Mouse (Mus musculus) kidney, embryonic 16.5 days (tissue): Measurements from ENCODE around the gene Apob. TPM values are rescaled to one million over a fixed set of nuclear protein-coding genes. Genes with fewer than 3 reads are reported as not detected.

ENCODE experiments used
- ATAC-seq: fragments of 200-750 bp; cut with Nextera tagmentation; 2 replicates; pipeline ENCODE4 v1.8.0; 2017; ENCODE audit warnings: moderate TSS enrichment; ENCODE audit not compliant: low FRiP score, low TSS enrichment
- H3K27ac ChIP-seq: fragments of 300-500 bp; sonication (generic); 2 replicates; pipeline ENCODE4 v1.5.1; 2014; ENCODE audit warnings: low read length
- H3K27me3 ChIP-seq: fragments of 300-500 bp; sonication (generic); 2 replicates; pipeline ENCODE4 v1.6.1; 2014; ENCODE audit warnings: low read length, control low read depth, mixed read lengths; ENCODE audit not compliant: insufficient read depth
- H3K36me3 ChIP-seq: fragments of 300-500 bp; sonication (generic); 2 replicates; pipeline ENCODE4 v1.6.1; 2014; ENCODE audit warnings: low read length, control low read depth, mixed read lengths; ENCODE audit not compliant: insufficient read depth
- H3K4me1 ChIP-seq: fragments of 300-500 bp; sonication (generic); 2 replicates; pipeline ENCODE4 v1.6.1; 2014; ENCODE audit warnings: low read length, control low read depth, mixed read lengths; ENCODE audit not compliant: insufficient read depth
- H3K4me2 ChIP-seq: fragments of 300-500 bp; sonication (generic); replicated peaks from 2 replicates; pipeline ENCODE4 v1.6.1; 2014; ENCODE audit warnings: low read depth, low read length
- H3K4me3 ChIP-seq: fragments of 300-500 bp; sonication (generic); 2 replicates; pipeline ENCODE4 v1.5.1; 2014; ENCODE audit warnings: mild to moderate bottlenecking, low read length
- H3K9ac ChIP-seq: fragments of 300-500 bp; sonication (generic); replicated peaks from 2 replicates; pipeline ENCODE4 v1.6.1; 2014; ENCODE audit warnings: low read length
- H3K9me3 ChIP-seq: fragments of 300-500 bp; sonication (generic); 2 replicates; pipeline ENCODE4 v1.6.1; 2016; ENCODE audit warnings: low read length, control low read depth
- WGBS: fragments of 180-500 bp; shearing (Covaris S2); extraction: QIAGEN DNeasy Blood & Tissue Kit; methylation state at CpG from one replicate; pipeline ENCODE4 v1.1.7; 2014; 5-methylcytosine and 5-hydroxymethylcytosine counted together
- polyA plus RNA-seq: library from polyadenylated mRNA; unstranded; fragments of >200 nt; fragmentation: Nextera tagmentation; extraction: Ambion mirVana; gene quantifications from 2 replicates; pipeline ENCODE4 v1.2.1, GENCODE M21; 2015

Apob gene
- polyA plus RNA-seq: 0.36 and 0.42 TPM in 2 replicates

DNA sequence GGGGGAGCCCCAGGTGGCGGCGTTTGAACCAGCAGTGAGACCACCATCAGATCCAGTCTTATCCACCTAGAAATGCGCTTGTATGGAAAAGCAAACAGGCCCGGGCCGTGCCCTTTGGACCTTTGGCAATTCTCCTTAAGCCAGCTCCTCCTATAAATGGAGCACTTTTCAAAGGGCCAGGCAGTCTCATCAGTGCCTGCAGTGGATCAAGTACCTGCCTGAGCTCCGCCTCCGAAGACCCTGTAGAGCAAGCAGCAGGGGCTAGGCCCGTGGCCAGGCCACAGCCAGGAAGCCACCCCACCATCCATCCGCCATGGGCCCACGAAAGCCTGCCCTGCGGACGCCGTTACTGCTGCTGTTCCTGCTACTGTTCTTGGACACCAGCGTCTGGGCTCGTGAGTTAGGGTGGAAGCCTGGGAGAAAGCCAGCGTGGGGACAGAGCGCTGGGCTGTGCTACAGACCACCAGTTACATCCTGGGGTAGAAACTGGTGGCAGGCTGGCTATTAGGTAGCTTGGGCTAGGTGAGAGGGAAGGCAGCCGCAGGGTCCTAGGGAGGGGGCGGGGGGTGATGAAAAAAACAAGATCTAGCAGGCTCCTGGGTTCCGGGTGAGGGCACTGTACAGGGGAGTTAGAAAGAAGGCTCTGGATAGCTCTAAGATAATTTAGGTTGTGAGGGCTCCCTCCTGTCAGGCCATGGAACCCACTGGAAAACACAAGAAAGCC lies at the start of gene Apob:
Apob (plus strand) TSS at position 183 of the 724 bp plus-strand sequence.
- Histone ChIP-seq H3K4me1 (no peaks in the 10 kb centered on the region), H3K4me2 (no peak within 1 kb of the TSS), H3K4me3 (no peak within 1 kb of the TSS), H3K27me3 (no peaks in the 10 kb centered on the region), H3K27ac (no peak within 1 kb of the TSS), H3K9me3 (no peaks in the 10 kb centered on the region), H3K9ac (no peak within 1 kb of the TSS), H3K36me3 (no peaks in the 10 kb centered on the region)
- 86% methylated on average over 20 of the region's 20 CpGs for WGBS
- peak; percentile 54 for ATAC-seq

DNA sequence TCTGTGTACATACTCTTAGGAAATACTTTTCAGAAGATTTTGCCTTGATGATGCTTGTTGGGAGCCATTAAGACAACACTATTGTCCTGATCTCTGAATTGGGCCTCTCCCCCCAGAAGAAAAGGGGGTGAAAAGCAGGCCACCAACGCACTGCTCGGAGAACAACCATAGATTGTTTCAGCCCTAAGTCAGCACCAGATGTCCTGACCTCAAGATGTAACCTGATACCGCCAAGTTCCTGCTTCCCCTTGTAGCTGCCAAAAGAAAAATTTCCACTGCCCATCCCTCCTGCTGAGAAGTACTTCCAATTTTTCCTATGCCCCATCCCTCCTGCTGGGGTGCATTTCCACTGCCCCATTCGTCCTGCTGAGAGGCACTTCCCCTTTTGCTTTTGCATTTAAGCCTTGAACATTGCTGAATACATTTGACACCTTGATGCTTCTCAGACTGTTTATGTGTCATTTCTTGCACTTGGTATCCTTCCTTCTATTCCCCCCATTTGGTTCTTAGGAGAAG lies 45.0 kb upstream of the Apob start:
- Histone ChIP-seq H3K27me3 (no peaks in the 10 kb centered on the region), H3K9me3 (0 out of 2 replicates have a peak, but pooled peaks cover 2% of the 10 kb centered on the region), H3K36me3 (no peaks in the 10 kb centered on the region), H3K4me1 (no peaks in the 10 kb centered on the region), H3K4me2 (no peak overlapping the region), H3K27ac (no peak overlapping the region), H3K9ac (no peak overlapping the region), H3K4me3 (no peak overlapping the region)
- 56% methylated on average over 4 of the region's 4 CpGs for WGBS
- ATAC-seq: no peak

DNA sequence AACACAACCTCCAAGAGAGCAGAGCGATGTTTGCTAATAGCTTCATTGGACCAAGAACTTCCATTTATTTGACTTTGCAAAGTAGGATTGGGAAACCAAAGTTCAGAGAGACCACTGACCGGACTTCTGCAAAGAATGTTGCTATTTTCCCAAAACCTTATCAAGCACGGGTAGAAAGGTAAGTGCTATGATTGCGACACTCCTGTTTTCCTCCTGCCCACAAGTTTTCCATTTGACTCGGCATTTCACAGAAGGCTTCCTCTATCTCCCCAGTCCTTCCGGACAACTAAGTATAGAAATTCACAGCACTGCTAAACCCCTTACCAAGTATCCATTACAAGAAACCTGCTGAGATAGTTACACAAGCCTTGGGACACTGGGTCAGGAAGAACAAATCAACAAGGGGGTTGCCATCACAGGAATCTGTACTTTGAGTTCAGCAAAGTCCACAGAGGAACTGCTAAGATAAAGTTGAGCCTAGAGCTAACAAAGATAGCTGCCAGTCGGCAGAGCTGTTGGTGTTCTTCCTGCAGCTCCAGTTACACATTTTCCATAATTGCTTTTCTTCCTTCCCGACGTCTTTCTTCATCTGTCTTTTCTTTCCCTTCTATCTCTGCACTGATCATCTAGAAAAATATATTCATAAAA lies 27.2 kb upstream of the Apob start:
- Histone ChIP-seq H3K4me2 (no peak overlapping the region), H3K9ac (no peak overlapping the region), H3K27ac (no peak overlapping the region), H3K9me3 (no peaks in the 10 kb centered on the region), H3K27me3 (no peaks in the 10 kb centered on the region), H3K4me1 (no peaks in the 10 kb centered on the region), H3K36me3 (no peaks in the 10 kb centered on the region), H3K4me3 (no peak overlapping the region)
- ATAC-seq: no peak
- 86% methylated on average over 9 of the region's 9 CpGs for WGBS

DNA sequence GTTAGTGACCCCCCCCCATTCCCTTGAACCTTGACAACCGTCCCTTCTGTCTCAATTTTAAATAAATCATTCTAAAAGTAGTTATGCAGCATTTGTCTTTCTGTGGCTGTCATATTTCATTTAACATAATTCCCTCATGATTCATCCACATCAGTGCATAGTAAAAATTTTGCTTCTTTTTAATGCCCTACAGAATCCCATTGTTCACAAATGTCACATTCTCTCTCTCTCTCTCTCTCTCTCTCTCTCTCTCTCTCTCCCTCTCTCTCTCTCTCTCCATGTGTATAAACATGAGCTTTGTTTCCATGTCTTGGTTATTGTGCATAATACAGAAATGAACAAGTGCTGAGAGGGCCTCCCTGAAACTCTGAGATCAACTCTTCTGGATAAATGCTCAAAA lies 18.6 kb upstream of the Apob start:
- no peaks in the 10 kb centered on the region for H3K27me3 ChIP-seq
- 65% methylated on average over 1 of the region's 1 CpGs for WGBS
- ATAC-seq: no peak
- H3K36me3 ChIP-seq: no peaks in the 10 kb centered on the region
- H3K4me1 ChIP-seq: peaks cover 7% of the 10 kb centered on the region; the same call in 1 of the 2 replicates
- no peak overlapping the region for H3K9ac ChIP-seq
- H3K27ac ChIP-seq: no peak overlapping the region
- H3K9me3 ChIP-seq: no peaks in the 10 kb centered on the region
- H3K4me2 ChIP-seq: no peak overlapping the region
- no peak overlapping the region for H3K4me3 ChIP-seq

DNA sequence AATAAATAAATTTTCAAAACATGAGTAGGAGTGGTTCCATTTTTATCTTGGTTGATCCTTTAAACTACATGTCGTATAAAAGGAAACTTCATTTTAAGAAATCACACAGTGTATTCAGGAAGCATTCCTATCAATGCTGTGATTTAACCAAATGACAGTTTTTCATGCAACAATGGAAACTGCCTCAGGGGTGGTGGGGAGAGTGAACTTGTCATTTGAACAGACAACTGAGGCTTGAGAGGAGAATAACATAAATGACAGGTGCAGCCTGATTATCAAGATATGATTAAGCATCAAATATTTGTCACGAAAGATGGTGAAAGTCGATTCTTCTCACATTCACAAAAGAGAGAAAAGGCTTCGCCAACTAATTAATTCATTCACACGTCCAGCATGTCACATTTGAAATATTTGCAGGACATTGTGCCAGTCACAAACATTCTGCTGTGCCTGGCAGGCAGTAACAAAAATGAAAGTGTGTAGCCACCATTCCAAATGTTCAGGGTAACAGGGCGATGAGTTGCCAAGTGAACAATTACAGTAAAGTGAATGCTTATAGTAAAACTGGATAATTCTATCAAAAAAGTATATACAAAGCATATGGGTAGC lies 18.0 kb upstream of the Apob start:
- Histone ChIP-seq H3K27ac (no peak overlapping the region), H3K27me3 (no peaks in the 10 kb centered on the region), H3K9me3 (no peaks in the 10 kb centered on the region), H3K9ac (no peak overlapping the region), H3K36me3 (no peaks in the 10 kb centered on the region), H3K4me3 (no peak overlapping the region), H3K4me2 (no peak overlapping the region), H3K4me1 (peaks cover 7% of the 10 kb centered on the region; the same call in 1 of the 2 replicates)
- no peak for ATAC-seq
- WGBS: 87% methylated on average over 6 of the region's 6 CpGs

DNA sequence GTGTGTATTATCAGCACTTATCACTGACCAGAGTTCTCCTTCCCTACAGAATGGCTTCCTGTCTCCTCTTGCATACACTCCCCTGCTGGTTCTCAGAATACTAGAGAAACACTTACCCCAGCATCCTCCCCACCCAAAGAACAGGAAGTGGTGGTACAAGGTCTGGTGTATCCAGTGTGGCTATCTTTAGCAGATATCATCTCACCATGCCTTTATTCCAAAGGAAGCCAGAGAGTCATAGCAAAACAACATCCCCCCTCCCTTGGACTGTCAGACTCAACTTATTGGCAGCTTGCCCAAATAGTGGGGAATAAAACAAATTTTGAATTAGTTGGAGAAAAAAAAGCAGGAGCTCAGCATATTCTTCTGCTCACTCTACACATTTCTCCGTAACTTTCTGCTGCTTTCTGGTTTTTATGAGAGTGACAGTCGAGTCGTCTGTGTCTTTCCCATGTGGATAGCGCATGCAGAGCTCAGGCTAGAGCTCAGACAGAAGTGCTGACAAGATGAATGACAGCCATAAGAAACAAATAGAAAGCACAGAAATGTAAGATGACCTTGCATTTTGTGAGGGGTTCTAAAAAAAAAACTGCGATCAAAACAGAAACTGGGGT lies 15.0 kb upstream of the Apob start:
- H3K36me3 ChIP-seq: no peaks in the 10 kb centered on the region
- WGBS: 43% methylated on average over 5 of the region's 5 CpGs
- peak; percentile 80; the same call in 1 of the 2 replicates for ATAC-seq
- H3K27ac ChIP-seq: no peak overlapping the region
- H3K27me3 ChIP-seq: no peaks in the 10 kb centered on the region
- H3K9ac ChIP-seq: no peak overlapping the region
- H3K4me1 ChIP-seq: peaks cover 7% of the 10 kb centered on the region; the same call in 1 of the 2 replicates
- no peak overlapping the region for H3K4me3 ChIP-seq
- H3K9me3 ChIP-seq: no peaks in the 10 kb centered on the region
- H3K4me2 ChIP-seq: no peak overlapping the region

DNA sequence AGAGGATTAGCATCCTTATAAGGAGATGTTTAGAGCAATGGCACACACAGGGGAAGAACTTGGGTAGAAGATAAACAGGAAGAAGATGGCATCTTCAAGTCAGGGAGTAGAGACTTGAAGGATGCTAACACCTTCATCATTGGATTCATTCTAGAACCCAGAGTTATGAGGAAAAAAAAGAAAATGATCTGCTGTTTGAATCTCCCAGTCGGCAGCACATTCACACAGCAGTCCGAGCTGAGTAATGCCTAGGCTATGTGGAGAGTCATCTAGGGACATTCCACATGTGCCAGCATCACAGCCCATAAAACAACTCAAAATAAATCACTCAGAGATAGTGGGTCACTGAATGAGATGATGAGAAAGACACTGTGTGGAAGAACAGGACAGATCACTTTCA lies 10.2 kb upstream of the Apob start:
- no peak for ATAC-seq
- WGBS: 83% methylated on average over 2 of the region's 2 CpGs
- Histone ChIP-seq H3K4me2 (no peak overlapping the region), H3K27me3 (no peaks in the 10 kb centered on the region), H3K4me1 (peaks cover 6% of the 10 kb centered on the region; the same call in 1 of the 2 replicates), H3K36me3 (no peaks in the 10 kb centered on the region), H3K4me3 (no peak overlapping the region), H3K9ac (no peak overlapping the region), H3K9me3 (no peaks in the 10 kb centered on the region), H3K27ac (no peak overlapping the region)

DNA sequence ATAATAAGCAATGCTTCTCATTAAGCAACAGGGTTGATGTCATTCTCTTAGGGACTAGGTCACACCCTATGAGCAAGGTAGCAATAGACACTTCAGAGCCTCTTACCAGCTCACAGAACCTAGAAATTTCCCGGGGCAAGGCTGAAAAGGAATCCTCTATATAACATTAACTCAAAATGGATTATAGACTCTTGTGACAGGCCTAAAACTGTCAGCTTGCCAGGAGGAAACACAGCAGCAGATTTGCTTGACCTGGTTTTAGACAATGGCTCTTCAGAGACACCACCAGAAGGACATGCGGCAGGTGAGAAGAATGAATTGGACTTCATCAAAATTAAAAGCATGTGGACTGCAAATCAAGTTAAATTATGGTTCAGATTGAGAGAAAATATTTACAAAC lies 7.1 kb upstream of the Apob start:
- Histone ChIP-seq H3K4me1 (no peaks in the 10 kb centered on the region), H3K9ac (no peak overlapping the region), H3K4me3 (no peak overlapping the region), H3K9me3 (no peaks in the 10 kb centered on the region), H3K27me3 (no peaks in the 10 kb centered on the region), H3K4me2 (no peak overlapping the region), H3K27ac (no peak overlapping the region), H3K36me3 (no peaks in the 10 kb centered on the region)
- 77% methylated on average over 2 of the region's 2 CpGs for WGBS
- no peak for ATAC-seq

DNA sequence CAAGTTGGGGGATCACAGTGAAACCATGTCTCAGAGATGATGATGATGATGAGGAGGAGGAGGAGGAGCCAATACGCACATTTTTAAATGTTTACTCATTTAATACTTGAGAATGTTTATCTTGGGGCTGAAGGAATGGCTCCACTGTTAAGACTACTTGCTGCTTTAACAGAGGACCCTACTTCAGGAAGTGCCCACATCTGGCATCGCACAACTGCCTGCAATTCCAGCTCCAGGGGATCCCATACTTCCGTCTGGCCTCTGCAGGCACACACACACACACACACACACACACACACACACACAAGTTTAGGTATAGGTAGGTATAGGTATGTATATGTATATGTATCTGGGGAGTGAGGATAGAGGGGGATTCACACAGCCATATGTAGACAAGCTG lies 6.6 kb upstream of the Apob start:
- Histone ChIP-seq H3K4me3 (no peak overlapping the region), H3K9ac (no peak overlapping the region), H3K27me3 (no peaks in the 10 kb centered on the region), H3K27ac (no peak overlapping the region), H3K4me1 (no peaks in the 10 kb centered on the region), H3K36me3 (no peaks in the 10 kb centered on the region), H3K9me3 (no peaks in the 10 kb centered on the region), H3K4me2 (no peak overlapping the region)
- 88% methylated on average over 3 of the region's 3 CpGs for WGBS
- no peak for ATAC-seq
